Mouse (Mus musculus): Measurements from ENCODE around the gene Fbxl4.

Gene Fbxl4

GRCm38 (mm10) chr4:22476967-22477710 is 119.8 kb downstream of the Fbxl4 start:
- peak; percentile 91 for DNase-seq (ENCODE audit: low spot score)

- peak; percentile 76 for DNase-seq (ENCODE audit: low spot score)
These were observed 120.4 kb downstream of the Fbxl4 start for GRCm38 (mm10) chr4:22477711-22478230.

GRCm38 (mm10) chr4:22478488-22479367 is 121.4 kb downstream of the Fbxl4 start:
- DNase-seq (ENCODE audit: low spot score): peak; percentile 71

GRCm38 (mm10) chr4:22479368-22480090 is 122.2 kb downstream of the Fbxl4 start:
- peak; percentile 48 for DNase-seq (ENCODE audit: low spot score)

- DNase-seq (ENCODE audit: low spot score): peak; percentile 33
These were observed 122.9 kb downstream of the Fbxl4 start for GRCm38 (mm10) chr4:22480091-22480857.

- DNase-seq (ENCODE audit: low spot score): peak; percentile 3
These were observed 123.5 kb downstream of the Fbxl4 start for GRCm38 (mm10) chr4:22480858-22481205.

GRCm38 (mm10) chr4:22482118-22482517 is 124.8 kb downstream of the Fbxl4 start:
- DNase-seq (ENCODE audit: low spot score): no peak

GRCm38 (mm10) chr4:22482756-22483280 is 125.5 kb downstream of the Fbxl4 start:
- DNase-seq (ENCODE audit: low spot score): peak; percentile 66

- peak; percentile 1 for DNase-seq (ENCODE audit: low spot score)
These were observed 126.2 kb downstream of the Fbxl4 start for GRCm38 (mm10) chr4:22483548-22483947.
